Mouse (Mus musculus) forebrain, embryonic 15.5 days (tissue): Measurements from ENCODE around the gene Paqr3. TPM values are rescaled to one million over a fixed set of nuclear protein-coding genes. Genes with fewer than 3 reads are reported as not detected.

Experiments
- ATAC-seq: fragments of 200-750 bp; cut with Nextera tagmentation; replicated peaks from 2 replicates; pipeline ENCODE4 v1.8.0; 2017; ENCODE audit warnings: mild to moderate bottlenecking, moderate TSS enrichment, moderate library complexity
- H3K27ac ChIP-seq: fragments of 300-500 bp; sonication (generic); replicated peaks from 2 replicates; pipeline ENCODE4 v1.5.1; 2015; ENCODE audit warnings: mild to moderate bottlenecking, inconsistent platforms
- H3K27me3 ChIP-seq: fragments of 300-500 bp; sonication (generic); 2 replicates; pipeline ENCODE4 v1.6.1; 2015; ENCODE audit warnings: inconsistent platforms
- H3K36me3 ChIP-seq: fragments of 300-500 bp; sonication (generic); 2 replicates; pipeline ENCODE4 v1.6.1; 2015; ENCODE audit warnings: mild to moderate bottlenecking, inconsistent platforms
- H3K4me1 ChIP-seq: fragments of 300-500 bp; sonication (generic); 2 replicates; pipeline ENCODE4 v1.6.1; 2015; ENCODE audit warnings: inconsistent platforms
- H3K4me2 ChIP-seq: fragments of 300-500 bp; sonication (generic); replicated peaks from 2 replicates; pipeline ENCODE4 v1.6.1; 2015; ENCODE audit warnings: mild to moderate bottlenecking, inconsistent platforms
- H3K4me3 ChIP-seq: fragments of 300-500 bp; sonication (generic); 2 replicates; pipeline ENCODE4 v1.5.1; 2015; ENCODE audit warnings: mild to moderate bottlenecking, inconsistent platforms
- H3K9ac ChIP-seq: fragments of 300-500 bp; sonication (generic); replicated peaks from 2 replicates; pipeline ENCODE4 v1.6.1; 2015; ENCODE audit warnings: mild to moderate bottlenecking, inconsistent platforms
- H3K9me3 ChIP-seq: fragments of 300-500 bp; sonication (generic); 2 replicates; pipeline ENCODE4 v1.6.1; 2016; ENCODE audit warnings: inconsistent platforms
- WGBS: fragments of 180-500 bp; shearing (Covaris S2); methylation state at CpG from one replicate; pipeline ENCODE4 v1.1.7; 2015; ENCODE audit warnings: mixed read lengths; 5-methylcytosine and 5-hydroxymethylcytosine counted together
- polyA plus RNA-seq: library from polyadenylated mRNA; unstranded; fragments of >200 nt; fragmentation: Nextera tagmentation; extraction: Ambion mirVana; gene quantifications from 2 replicates; pipeline ENCODE4 v1.2.1, GENCODE M21; 2015

Gene Paqr3
- polyA plus RNA-seq, 1 experiment from 2014 or later = 21.7 TPM

GRCm38 (mm10) chr5:97083701-97084100 lies 27.7 kb downstream of the Paqr3 start:
- ATAC-seq = no peak
- no peak overlapping the region for H3K4me2 ChIP-seq
- H3K9me3 ChIP-seq = no peaks in the 10 kb centered on the region
- H3K27me3 ChIP-seq = no peaks in the 10 kb centered on the region
- H3K27ac ChIP-seq = no peak overlapping the region
- peaks cover 37% of the 10 kb centered on the region for H3K36me3 ChIP-seq
- 88% methylated on average over 6 of the region's 6 CpGs for WGBS
- no peaks in the 10 kb centered on the region for H3K4me1 ChIP-seq
- H3K4me3 ChIP-seq = no peak overlapping the region
- H3K9ac ChIP-seq = no peak overlapping the region

GRCm38 (mm10) chr5:97081481-97081880 lies 29.9 kb downstream of the Paqr3 start:
- no peak overlapping the region for H3K9ac ChIP-seq
- WGBS = 69% methylated on average over 3 of the region's 3 CpGs
- H3K4me2 ChIP-seq = no peak overlapping the region
- H3K4me3 ChIP-seq = no peak overlapping the region
- H3K27me3 ChIP-seq = no peaks in the 10 kb centered on the region
- H3K4me1 ChIP-seq = peaks cover 7% of the 10 kb centered on the region; the same call in 1 of the 2 replicates
- no peak for ATAC-seq
- H3K36me3 ChIP-seq = peaks cover 19% of the 10 kb centered on the region; the same call in 1 of the 2 replicates
- no peaks in the 10 kb centered on the region for H3K9me3 ChIP-seq
- H3K27ac ChIP-seq = no peak overlapping the region

- whole genome bisulfite sequencing = 82% methylated on average over 5 of the region's 5 CpGs
- no peak for ATAC-seq
Measured at GRCm38 (mm10) chr5:97078641-97079040, 32.8 kb downstream of the Paqr3 start.

GRCm38 (mm10) chr5:97077676-97078075 lies 33.7 kb downstream of the Paqr3 start:
- H3K4me2 ChIP-seq = no peak overlapping the region
- H3K27me3 ChIP-seq = no peaks in the 10 kb centered on the region
- peak; percentile 24; the same call in 1 of the 2 replicates for ATAC-seq
- peaks cover 12% of the 10 kb centered on the region; the same call in 1 of the 2 replicates for H3K4me1 ChIP-seq
- H3K4me3 ChIP-seq = no peak overlapping the region
- H3K9ac ChIP-seq = no peak overlapping the region
- no peaks in the 10 kb centered on the region for H3K9me3 ChIP-seq
- no peak overlapping the region for H3K27ac ChIP-seq
- H3K36me3 ChIP-seq = no peaks in the 10 kb centered on the region
- WGBS = 41% methylated on average over 7 of the region's 7 CpGs

More at GRCm38 (mm10) chr5:97078641-97079040, 32.8 kb downstream of the Paqr3 start:
- peaks cover 10% of the 10 kb centered on the region; the same call in 1 of the 2 replicates for H3K4me1 ChIP-seq
- H3K9ac ChIP-seq = no peak overlapping the region
- no peaks in the 10 kb centered on the region for H3K27me3 ChIP-seq
- H3K36me3 ChIP-seq = 0 out of 2 replicates have a peak, but pooled peaks cover 3% of the 10 kb centered on the region
- no peak overlapping the region for H3K4me2 ChIP-seq
- no peak overlapping the region for H3K4me3 ChIP-seq
- H3K9me3 ChIP-seq = no peaks in the 10 kb centered on the region
- no peak overlapping the region for H3K27ac ChIP-seq

GRCm38 (mm10) chr5:97076167-97076566 lies 35.2 kb downstream of the Paqr3 start:
- H3K4me3 ChIP-seq = no peak overlapping the region
- peaks cover 12% of the 10 kb centered on the region; the same call in 1 of the 2 replicates for H3K4me1 ChIP-seq
- H3K9me3 ChIP-seq = no peaks in the 10 kb centered on the region
- no peaks in the 10 kb centered on the region for H3K27me3 ChIP-seq
- WGBS = 95% methylated on average over 5 of the region's 5 CpGs
- H3K4me2 ChIP-seq = no peak overlapping the region
- no peak overlapping the region for H3K9ac ChIP-seq
- no peaks in the 10 kb centered on the region for H3K36me3 ChIP-seq
- H3K27ac ChIP-seq = no peak overlapping the region
- ATAC-seq = no peak

GRCm38 (mm10) chr5:97075476-97076151 lies 35.8 kb downstream of the Paqr3 start:
- Histone ChIP-seq H3K27ac (no peak overlapping the region), H3K4me3 (no peak overlapping the region), H3K36me3 (no peaks in the 10 kb centered on the region), H3K27me3 (no peaks in the 10 kb centered on the region), H3K4me1 (peaks cover 12% of the 10 kb centered on the region; the same call in 1 of the 2 replicates), H3K4me2 (no peak overlapping the region), H3K9ac (no peak overlapping the region), H3K9me3 (no peaks in the 10 kb centered on the region)
- 90% methylated on average over 11 of the region's 11 CpGs for WGBS
- ATAC-seq = no peak

GRCm38 (mm10) chr5:97065746-97066145 lies 45.6 kb downstream of the Paqr3 start:
- Histone ChIP-seq H3K27ac (no peak overlapping the region), H3K9me3 (no peaks in the 10 kb centered on the region), H3K36me3 (peaks cover 5% of the 10 kb centered on the region; the same call in 1 of the 2 replicates), H3K27me3 (no peaks in the 10 kb centered on the region), H3K9ac (no peak overlapping the region), H3K4me2 (no peak overlapping the region), H3K4me3 (no peak overlapping the region), H3K4me1 (no peaks in the 10 kb centered on the region)
- 93% methylated on average over 4 of the region's 4 CpGs for WGBS
- no peak for ATAC-seq

GRCm38 (mm10) chr5:97062041-97062440 lies 49.4 kb downstream of the Paqr3 start:
- WGBS = 89% methylated on average over 1 of the region's 1 CpGs
- H3K36me3 ChIP-seq = peaks cover 7% of the 10 kb centered on the region; the same call in 1 of the 2 replicates
- no peak overlapping the region for H3K4me2 ChIP-seq
- no peak overlapping the region for H3K4me3 ChIP-seq
- no peaks in the 10 kb centered on the region for H3K9me3 ChIP-seq
- no peaks in the 10 kb centered on the region for H3K27me3 ChIP-seq
- ATAC-seq = no peak
- no peak overlapping the region for H3K27ac ChIP-seq
- H3K9ac ChIP-seq = no peak overlapping the region
- no peaks in the 10 kb centered on the region for H3K4me1 ChIP-seq

GRCm38 (mm10) chr5:97060864-97061263 lies 50.5 kb downstream of the Paqr3 start:
- Histone ChIP-seq H3K4me2 (no peak overlapping the region), H3K9ac (no peak overlapping the region), H3K27me3 (no peaks in the 10 kb centered on the region), H3K9me3 (no peaks in the 10 kb centered on the region), H3K4me1 (no peaks in the 10 kb centered on the region), H3K27ac (no peak overlapping the region), H3K36me3 (peaks cover 7% of the 10 kb centered on the region; the same call in 1 of the 2 replicates), H3K4me3 (no peak overlapping the region)
- WGBS = 54% methylated on average over 3 of the region's 3 CpGs
- ATAC-seq = no peak

GRCm38 (mm10) chr5:97056791-97057450 lies 54.5 kb downstream of the Paqr3 start:
- no peak overlapping the region for H3K9ac ChIP-seq
- H3K4me1 ChIP-seq = no peaks in the 10 kb centered on the region
- no peak overlapping the region for H3K4me2 ChIP-seq
- H3K9me3 ChIP-seq = no peaks in the 10 kb centered on the region
- WGBS = 88% methylated on average over 12 of the region's 12 CpGs
- peaks cover 5% of the 10 kb centered on the region; the same call in 1 of the 2 replicates for H3K36me3 ChIP-seq
- H3K27me3 ChIP-seq = no peaks in the 10 kb centered on the region
- no peak for ATAC-seq
- H3K27ac ChIP-seq = no peak overlapping the region
- no peak overlapping the region for H3K4me3 ChIP-seq

- WGBS = 82% methylated on average over 3 of the region's 3 CpGs
Measured at GRCm38 (mm10) chr5:97056359-97056758, 55.0 kb downstream of the Paqr3 start.

GRCm38 (mm10) chr5:97055511-97056068 lies 55.8 kb downstream of the Paqr3 start:
- H3K4me2 ChIP-seq = no peak overlapping the region
- H3K36me3 ChIP-seq = peaks cover 4% of the 10 kb centered on the region; the same call in 1 of the 2 replicates
- H3K4me3 ChIP-seq = no peak overlapping the region
- no peak overlapping the region for H3K27ac ChIP-seq
- ATAC-seq = peak; percentile 64; the same call in 1 of the 2 replicates
- H3K4me1 ChIP-seq = no peaks in the 10 kb centered on the region
- no peaks in the 10 kb centered on the region for H3K9me3 ChIP-seq
- no peaks in the 10 kb centered on the region for H3K27me3 ChIP-seq
- WGBS = 6% methylated on average over 1 of the region's 1 CpGs
- H3K9ac ChIP-seq = no peak overlapping the region

More at GRCm38 (mm10) chr5:97056359-97056758, 55.0 kb downstream of the Paqr3 start:
- H3K27ac ChIP-seq = no peak overlapping the region
- H3K27me3 ChIP-seq = no peaks in the 10 kb centered on the region
- no peak overlapping the region for H3K4me3 ChIP-seq
- no peaks in the 10 kb centered on the region for H3K9me3 ChIP-seq
- no peaks in the 10 kb centered on the region for H3K4me1 ChIP-seq
- no peak for ATAC-seq
- no peak overlapping the region for H3K9ac ChIP-seq
- no peak overlapping the region for H3K4me2 ChIP-seq
- peaks cover 4% of the 10 kb centered on the region; the same call in 1 of the 2 replicates for H3K36me3 ChIP-seq
